ENCODE assay signal across 9 mouse cellular contexts in genomic region chr8:84067911-84068310, GRCm38 (mm10). TPM values are rescaled to one million over a fixed set of nuclear protein-coding genes. Genes with fewer than 3 reads are reported as not detected.
DNase-seq lines count a peak whose midpoint lies in the region; ATAC-seq lines count a peak whose summit lies in the region.
"Had no signal": no experiment of that assay in that cellular context is flagged by ENCODE, and none has a peak within 500 bp of the region (broad histone marks: within the 10 kb centered on the region; RNA-seq: fewer than 3 reads in every experiment).

No protein-coding gene starts in this region.

- H3K27me3 ChIP-seq in heart, embryonic 14.5 days (ENCODE audit: control insufficient read depth, insufficient read depth, low read length) = no peaks in the 10 kb centered on the region
- H3K27me3 ChIP-seq in hindbrain, embryonic 14.5 days (ENCODE audit: control insufficient read depth, insufficient read depth, low read length) = no peaks in the 10 kb centered on the region
- H3K27me3 ChIP-seq in midbrain, embryonic 14.5 days (ENCODE audit: control insufficient read depth, insufficient read depth, low read length) = no peaks in the 10 kb centered on the region

- peak overlapping the region; percentile 3 to 73; a peak in 2 of 4 replicates for H3K4me3 ChIP-seq in heart, embryonic 14.5 days (ENCODE audit: control insufficient read depth in 1 of 2, insufficient read depth in 1 of 2, low read depth in 1 of 2, low read length in 2 of 2)
- peak overlapping the region; percentile 30 for H3K4me3 ChIP-seq in brown adipose tissue, adult 24 weeks (ENCODE audit: insufficient read depth, low read depth, low read length)
- H3K4me3 ChIP-seq in hindbrain, embryonic 14.5 days (replicated peaks; ENCODE audit: low read length) = peak overlapping the region; percentile 92
- H3K4me3 ChIP-seq in midbrain, embryonic 14.5 days (replicated peaks; ENCODE audit: low read depth, low read length) = peak overlapping the region; percentile 99

- H3K4me2 ChIP-seq in heart, embryonic 14.5 days (ENCODE audit: low read length) = peak overlapping the region; percentile 64
- H3K4me2 ChIP-seq in hindbrain, embryonic 14.5 days (replicated peaks) = peak overlapping the region; percentile 41
- H3K4me2 ChIP-seq in midbrain, embryonic 14.5 days (ENCODE audit: low read length) = peak overlapping the region; percentile 56

- ATAC-seq in heart, embryonic 14.5 days (ENCODE audit: insufficient number of reproducible peaks, insufficient read depth, low FRiP score, low read depth) = no peak
- no peak for ATAC-seq in hindbrain, embryonic 14.5 days (ENCODE audit: low FRiP score)
- no peak for ATAC-seq in midbrain, embryonic 14.5 days (ENCODE audit: low FRiP score, low TSS enrichment)
- no peak for ATAC-seq in cerebellum, adult (ENCODE audit: insufficient number of reproducible peaks, low FRiP score, low TSS enrichment)

- no peaks in the 10 kb centered on the region for H3K36me3 ChIP-seq in heart, embryonic 14.5 days (ENCODE audit: control insufficient read depth, insufficient read depth, low read length)
- no peaks in the 10 kb centered on the region for H3K36me3 ChIP-seq in hindbrain, embryonic 14.5 days (replicated peaks; ENCODE audit: control insufficient read depth, insufficient read depth)
- no peaks in the 10 kb centered on the region for H3K36me3 ChIP-seq in midbrain, embryonic 14.5 days (ENCODE audit: control insufficient read depth, insufficient read depth, low read length)

- H3K9ac ChIP-seq in heart, embryonic 14.5 days (ENCODE audit: low read length) = peak overlapping the region; percentile 82; the same call in 1 of the 2 replicates
- no peak overlapping the region for H3K9ac ChIP-seq in hindbrain, embryonic 14.5 days
- no peak overlapping the region for H3K9ac ChIP-seq in midbrain, embryonic 14.5 days (replicated peaks; ENCODE audit: low read length)

- peak overlapping the region in 1 of 2 experiments; percentile 41; a peak in 1 of 4 replicates for H3K27ac ChIP-seq in heart, embryonic 14.5 days (replicated peaks in 1 of 2; ENCODE audit: control insufficient read depth in 1 of 2, insufficient read depth in 1 of 2, low read depth in 2 of 2, low read length in 2 of 2)
- 0 out of 2 replicates have a peak overlapping the region, but pooled peaks have one; percentile 8 for H3K27ac ChIP-seq in brown adipose tissue, adult 24 weeks (replicated peaks; ENCODE audit: low read depth, low read length)
- H3K27ac ChIP-seq in hindbrain, embryonic 14.5 days = no peak overlapping the region
- H3K27ac ChIP-seq in midbrain, embryonic 14.5 days (replicated peaks; ENCODE audit: low read depth, low read length) = no peak overlapping the region

- WGBS in heart, embryonic 14.5 days = 75% methylated on average over 7 of the region's 7 CpGs
- WGBS in hindbrain, embryonic 14.5 days = 89% methylated on average over 7 of the region's 7 CpGs
- 92% methylated on average over 7 of the region's 7 CpGs for WGBS in midbrain, embryonic 14.5 days

- peaks cover 19 to 49% of the 10 kb centered on the region in 2 experiments for H3K4me1 ChIP-seq in heart, embryonic 14.5 days (ENCODE audit: control insufficient read depth in 2 of 2, insufficient read depth in 2 of 2, low read length in 2 of 2)
- peaks cover 32% of the 10 kb centered on the region for H3K4me1 ChIP-seq in brown adipose tissue, adult 24 weeks (ENCODE audit: control insufficient read depth, insufficient read depth, insufficient read length, low read length)
- H3K4me1 ChIP-seq in hindbrain, embryonic 14.5 days (replicated peaks; ENCODE audit: control insufficient read depth, insufficient read depth, low read length) = peaks cover 20% of the 10 kb centered on the region
- H3K4me1 ChIP-seq in midbrain, embryonic 14.5 days (ENCODE audit: control insufficient read depth, insufficient read depth, low read length) = peaks cover 21% of the 10 kb centered on the region

- DNase-seq in heart, adult 9 months (ENCODE audit: low spot score in 2 of 2) = no peak
- no peak for DNase-seq in hindbrain, embryonic 14.5 days (ENCODE audit: low spot score)
- no peak for DNase-seq in midbrain, embryonic 14.5 days
- DNase-seq in left cerebral cortex, adult 9 months (ENCODE audit: low spot score in 2 of 2) = no peak
- DNase-seq in embryo, embryonic 11 days = no peak

- no peaks in the 10 kb centered on the region for H3K9me3 ChIP-seq in heart, embryonic 14.5 days (ENCODE audit: control insufficient read depth, low read length)
- H3K9me3 ChIP-seq in hindbrain, embryonic 14.5 days (ENCODE audit: control insufficient read depth, low read length) = no peaks in the 10 kb centered on the region
- H3K9me3 ChIP-seq in midbrain, embryonic 14.5 days (ENCODE audit: control insufficient read depth, low read length) = no peaks in the 10 kb centered on the region

RNA-seq across cellular contexts. Expression of gene Rfx1, which starts 1.3 kb away (rescaled TPM):
- polyA plus RNA-seq in heart, embryonic 14.5 days (2014; fragmentation: Nextera tagmentation; extraction: Ambion mirVana) = 6.1 and 6.3 TPM in 2 replicates
- 2.7 and 3.1 TPM in 2 replicates for polyA plus RNA-seq in brown adipose tissue, adult 24 weeks (2012; ENCODE audit: insufficient read depth, insufficient read length, missing spikeins)
- polyA plus RNA-seq in hindbrain, embryonic 14.5 days (2014; fragmentation: Nextera tagmentation; extraction: Ambion mirVana) = 11.0 and 11.5 TPM in 2 replicates
- 11.2 and 12.2 TPM in 2 replicates for polyA plus RNA-seq in midbrain, embryonic 14.5 days (2014; fragmentation: Nextera tagmentation; extraction: Ambion mirVana)

RNA-seq across cellular contexts. Expression of gene Gm10643, which starts 3.0 kb away (rescaled TPM):
- polyA plus RNA-seq in heart, embryonic 14.5 days (2014; fragmentation: Nextera tagmentation; extraction: Ambion mirVana) = 1.1 and 1.6 TPM in 2 replicates
- polyA plus RNA-seq in brown adipose tissue, adult 24 weeks (2012; ENCODE audit: insufficient read depth, insufficient read length, missing spikeins) = 1.7 and 2.2 TPM in 2 replicates
- polyA plus RNA-seq in hindbrain, embryonic 14.5 days (2014; fragmentation: Nextera tagmentation; extraction: Ambion mirVana) = 2.1 and 2.7 TPM in 2 replicates
- 1.5 and 2.4 TPM in 2 replicates for polyA plus RNA-seq in midbrain, embryonic 14.5 days (2014; fragmentation: Nextera tagmentation; extraction: Ambion mirVana)
- polyA plus RNA-seq: liver, adult 2 months had no signal

RNA-seq across cellular contexts. Expression of gene Rln3, which starts 23.1 kb away (rescaled TPM):
- polyA plus RNA-seq in heart, embryonic 14.5 days (2014; fragmentation: Nextera tagmentation; extraction: Ambion mirVana) = not detected in 2 replicates
- polyA plus RNA-seq in brown adipose tissue, adult 24 weeks (2012; ENCODE audit: insufficient read depth, insufficient read length, missing spikeins) = not detected in 2 replicates
- 1.6 and 4.7 TPM in 2 replicates for polyA plus RNA-seq in hindbrain, embryonic 14.5 days (2014; fragmentation: Nextera tagmentation; extraction: Ambion mirVana)
- polyA plus RNA-seq in midbrain, embryonic 14.5 days (2014; fragmentation: Nextera tagmentation; extraction: Ambion mirVana) = 1.2 TPM in 1 of 2 replicates, not detected in the other
- polyA plus RNA-seq: liver, adult 2 months had no signal

RNA-seq across cellular contexts. Expression of gene Il27ra, which starts 25.5 kb away (rescaled TPM):
- 6.1 and 6.3 TPM in 2 replicates for polyA plus RNA-seq in heart, embryonic 14.5 days (2014; fragmentation: Nextera tagmentation; extraction: Ambion mirVana)
- not detected in 2 replicates for polyA plus RNA-seq in brown adipose tissue, adult 24 weeks (2012; ENCODE audit: insufficient read depth, insufficient read length, missing spikeins)
- 0.34 and 0.48 TPM in 2 replicates for polyA plus RNA-seq in hindbrain, embryonic 14.5 days (2014; fragmentation: Nextera tagmentation; extraction: Ambion mirVana)
- polyA plus RNA-seq in midbrain, embryonic 14.5 days (2014; fragmentation: Nextera tagmentation; extraction: Ambion mirVana) = 0.16 and 0.33 TPM in 2 replicates

RNA-seq across cellular contexts. Expression of gene Dcaf15, which starts 36.7 kb away (rescaled TPM):
- polyA plus RNA-seq in heart, embryonic 14.5 days (2014; fragmentation: Nextera tagmentation; extraction: Ambion mirVana) = 6.3 and 6.4 TPM in 2 replicates
- 3.9 TPM in 2 replicates for polyA plus RNA-seq in brown adipose tissue, adult 24 weeks (2012; ENCODE audit: insufficient read depth, insufficient read length, missing spikeins)
- polyA plus RNA-seq in hindbrain, embryonic 14.5 days (2014; fragmentation: Nextera tagmentation; extraction: Ambion mirVana) = 17.4 and 18.9 TPM in 2 replicates
- polyA plus RNA-seq in midbrain, embryonic 14.5 days (2014; fragmentation: Nextera tagmentation; extraction: Ambion mirVana) = 19.9 and 26.0 TPM in 2 replicates

Comparison
In these comparisons a context has a peak if more than half of its experiments do, and no peak if none do; other contexts are left out.
1. H3K4me3 ChIP-seq: peak in every context shown above with its lines; median percentile 99 in midbrain, embryonic 14.5 days; 92 in hindbrain, embryonic 14.5 days; 38 in heart, embryonic 14.5 days; 30 in brown adipose tissue, adult 24 weeks.